Mouse (Mus musculus) cerebellum, postnatal 4 days (tissue): ENCODE measurements around the gene Cdk16.
"Not testable (repeated sequence)": the region's sequence is repeated elsewhere in the genome, so short reads cannot be mapped to it uniquely, and the experiment has no call there.

Experiments
- DNase-seq, 2 experiments: peaks; one replicate each; pipeline ENCODE4 v3.0.0; 2022; ENCODE audit warnings: low spot score in 2 of 2, mixed read lengths in 1 of 2

Gene Cdk16

DNA sequence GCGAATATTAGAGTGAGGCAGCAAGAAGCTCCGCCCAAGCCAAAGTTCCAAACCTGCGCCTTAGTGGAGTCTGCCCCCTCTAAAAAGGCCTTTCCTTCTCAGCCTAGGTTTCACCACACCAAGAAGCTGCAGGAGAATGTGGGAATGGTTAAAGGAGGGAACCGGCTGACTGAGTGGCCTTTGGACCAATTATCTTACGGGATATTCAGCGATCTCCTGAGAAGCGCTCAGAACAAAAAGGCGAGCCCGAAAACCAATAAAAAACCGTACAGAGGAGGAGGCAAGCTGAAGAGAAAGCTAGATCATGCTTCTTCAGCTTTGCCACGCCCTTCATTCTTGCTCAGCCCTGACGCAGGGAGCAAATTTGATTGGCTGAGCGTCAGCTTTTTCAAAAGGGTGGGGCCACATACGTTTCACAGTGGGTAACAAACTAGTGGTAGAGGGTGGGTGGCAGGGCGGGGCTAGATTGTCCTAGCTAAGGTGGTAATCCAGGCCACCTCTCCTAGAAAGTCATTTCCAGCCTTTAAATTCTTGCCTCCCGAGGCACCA lies at the start of gene Cdk16:
Gene Cdk16 (plus strand): TSS at position 436 of the 549 bp plus-strand sequence.
- peak; percentile 23 to 65 for DNase-seq

DNA sequence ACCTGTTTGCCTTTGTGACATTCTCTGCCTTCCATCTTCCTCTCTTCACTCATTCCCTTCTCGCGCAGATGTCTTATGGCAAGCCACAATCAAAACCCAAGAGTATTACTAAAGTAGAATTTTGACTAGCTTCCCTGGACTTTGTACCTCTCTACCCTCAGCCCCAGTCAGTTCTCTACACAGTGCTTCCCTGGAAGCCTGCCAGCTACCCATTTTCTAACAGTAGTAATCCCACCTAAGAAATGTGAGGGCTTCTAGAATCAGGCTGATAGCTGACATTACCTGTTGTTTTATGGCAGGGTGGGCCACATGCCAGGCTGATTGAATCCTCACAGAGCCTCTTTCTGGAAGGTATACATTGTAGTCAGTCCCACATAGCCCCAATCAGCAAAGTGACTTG lies 49.6 kb upstream of the Cdk16 start:
- DNase-seq = no peak

DNA sequence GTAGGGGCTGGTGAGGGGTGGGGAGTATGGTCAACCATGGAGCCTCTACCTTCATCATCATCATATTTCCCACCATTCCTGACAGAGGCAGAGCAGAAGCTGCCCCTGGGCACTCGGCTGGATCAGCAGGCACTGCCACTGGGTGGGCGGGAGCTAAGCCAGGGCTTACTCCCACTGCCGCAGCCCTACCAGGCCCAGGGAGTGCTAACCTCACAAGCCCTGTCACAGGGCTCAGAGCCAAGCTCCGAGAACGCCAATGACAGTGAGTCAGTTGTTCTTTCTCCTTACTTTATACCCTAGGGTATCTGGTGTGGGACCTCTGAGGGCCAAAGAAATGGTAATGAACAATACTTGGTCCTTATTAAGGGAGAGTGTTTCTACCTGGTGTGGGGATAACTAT lies 43.0 kb upstream of the Cdk16 start:
- DNase-seq = no peak

DNA sequence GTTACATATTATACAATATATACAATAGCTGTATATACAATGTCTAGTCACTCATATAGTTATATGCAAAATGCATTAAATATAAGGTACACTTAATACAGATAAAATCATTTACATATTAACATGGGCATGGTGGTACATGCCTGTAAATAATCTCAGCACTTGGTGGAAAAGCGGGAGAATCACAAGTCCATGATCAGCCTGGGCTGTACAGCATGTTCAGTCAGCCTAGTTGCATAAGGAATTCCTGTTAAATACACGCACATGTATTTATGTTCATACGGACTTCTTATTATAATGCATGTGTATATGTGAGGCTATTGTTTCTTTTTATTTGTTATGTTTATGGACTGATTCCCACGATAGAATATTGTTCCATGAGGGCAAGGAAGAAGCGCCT lies 30.2 kb upstream of the Cdk16 start:
- no peak for DNase-seq

DNA sequence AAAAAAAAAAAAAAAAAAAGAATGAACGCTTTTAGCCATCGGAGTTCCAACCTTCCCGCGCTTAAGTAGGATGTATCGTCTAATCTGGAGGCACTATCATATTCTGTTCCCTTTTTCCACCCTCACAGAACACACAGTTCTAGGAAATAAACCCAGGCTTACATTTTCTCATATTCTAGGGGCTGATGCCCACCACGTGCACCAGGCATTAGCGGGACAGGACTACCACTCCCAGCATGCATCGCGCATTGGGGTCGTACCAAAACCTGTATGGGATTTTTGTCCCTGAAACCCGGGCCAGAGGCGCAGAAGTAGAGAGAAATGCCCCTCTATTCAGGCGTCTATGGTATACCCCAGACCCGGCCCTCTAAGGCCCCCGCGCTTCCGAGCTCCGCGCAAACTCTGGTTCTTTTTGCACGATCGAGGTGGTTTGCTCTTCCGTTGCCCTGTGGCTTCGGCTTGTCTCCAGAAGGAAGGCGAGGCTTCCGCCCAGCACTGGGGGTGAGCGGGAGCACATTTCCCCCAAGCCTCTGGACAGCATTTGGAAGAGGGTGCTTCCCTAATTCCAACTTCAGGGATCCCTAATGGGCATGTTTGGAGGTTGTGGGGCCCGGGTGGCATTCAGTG lies 29.6 kb upstream of the Cdk16 start, which contains the start of gene Uba1:
Gene Uba1 (plus strand): TSS at position 301 of the 627 bp plus-strand sequence.
- DNase-seq = peak; percentile 32 to 71

DNA sequence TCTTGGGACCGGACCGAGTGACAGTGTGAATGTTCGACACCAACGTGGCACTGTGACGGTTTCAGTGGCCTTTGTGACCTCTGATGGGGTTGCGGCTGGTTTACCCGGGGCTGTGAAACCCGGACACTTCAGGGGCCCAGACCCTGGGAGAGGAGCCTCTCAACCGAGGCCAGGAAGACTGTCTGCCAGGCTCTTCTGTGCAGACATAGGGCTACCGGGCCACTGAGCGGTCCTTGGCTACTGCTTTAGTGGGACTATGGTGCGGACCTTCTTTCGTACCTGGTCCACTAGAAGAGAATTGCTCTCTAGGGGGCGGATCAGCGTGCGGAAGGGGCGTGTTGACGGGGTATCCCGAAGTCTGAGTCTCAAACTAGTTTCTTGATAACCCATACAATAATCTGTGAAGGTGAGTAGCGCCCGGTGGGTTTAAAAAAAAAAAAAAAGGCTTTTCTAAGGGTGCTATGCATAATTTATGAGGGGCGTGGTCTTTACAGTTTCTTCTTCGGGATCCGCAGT lies 28.8 kb upstream of the Cdk16 start:
- DNase-seq = no peak

DNA sequence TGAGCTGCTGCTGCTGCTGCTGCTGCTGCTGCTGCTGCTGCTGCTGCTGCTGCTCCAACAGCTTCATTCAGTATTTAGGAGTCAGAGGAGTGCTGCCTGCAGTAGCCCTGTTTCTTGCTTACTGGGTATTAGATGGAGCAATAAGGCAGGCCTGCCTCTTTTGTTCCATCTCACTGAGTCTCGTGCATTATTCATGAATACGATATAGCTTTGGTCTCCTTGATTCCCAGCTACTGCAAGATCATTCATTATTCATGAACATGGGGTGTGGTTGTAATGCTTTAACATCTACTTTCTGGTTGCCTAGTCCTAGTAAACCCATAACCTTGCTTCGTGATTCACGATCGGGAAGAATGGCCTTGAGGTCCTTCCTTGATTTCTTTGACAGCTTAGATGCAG lies 25.4 kb upstream of the Cdk16 start:
- DNase-seq = no peak

DNA sequence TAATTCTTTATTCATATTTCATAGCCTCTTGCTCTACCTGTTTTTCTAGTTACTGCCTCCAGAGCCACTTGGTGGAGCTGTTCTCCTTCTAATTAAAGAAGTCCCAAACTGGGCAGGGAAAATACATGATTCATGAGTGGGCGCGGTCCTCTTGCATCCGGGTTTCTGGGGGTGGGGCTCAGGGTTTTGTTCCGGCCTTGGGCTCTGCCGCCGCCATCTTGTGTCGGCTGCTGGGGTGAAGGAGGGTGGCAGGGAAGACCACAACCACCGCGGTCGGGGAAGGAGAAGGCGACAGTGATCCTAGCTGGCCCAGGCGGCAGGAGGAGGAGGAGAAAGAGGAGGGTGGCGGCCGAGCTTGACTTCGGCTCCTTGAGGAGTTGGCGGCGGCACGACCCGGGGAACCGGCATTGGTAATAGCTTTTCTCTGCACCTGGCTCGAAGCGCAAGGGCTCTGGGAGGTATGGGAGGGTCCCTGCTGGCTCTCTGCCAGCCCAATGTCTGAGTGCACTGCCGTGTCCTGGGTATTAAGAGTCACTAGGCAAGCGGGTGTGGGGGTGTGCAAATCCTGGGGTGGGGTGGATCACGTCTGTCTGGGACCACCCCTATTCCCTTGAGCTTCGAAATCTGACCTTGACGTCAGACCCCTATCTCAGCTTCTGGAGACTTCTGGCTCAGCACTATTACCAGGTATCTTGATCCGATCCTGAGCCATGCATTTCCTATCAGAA lies 24.9 kb upstream of the Cdk16 start:
- DNase-seq = peak; percentile 44 to 73

DNA sequence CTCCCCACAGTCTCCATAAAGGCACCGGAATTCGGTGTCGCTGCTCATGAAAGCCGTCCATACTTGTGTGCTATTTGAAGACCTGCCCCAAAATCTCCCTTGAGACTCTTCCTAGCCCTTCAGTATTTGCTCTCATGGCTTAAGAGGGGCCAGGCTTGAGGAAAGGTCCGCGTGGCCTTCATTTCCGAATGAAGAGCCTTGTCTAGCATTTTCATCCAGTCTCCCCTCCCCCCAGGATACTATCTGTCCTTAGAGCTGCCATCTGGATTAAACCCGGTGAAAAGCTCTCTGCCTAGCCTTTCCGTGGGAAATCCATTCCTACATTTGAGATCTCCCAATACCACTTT lies 24.3 kb upstream of the Cdk16 start:
- no peak for DNase-seq

DNA sequence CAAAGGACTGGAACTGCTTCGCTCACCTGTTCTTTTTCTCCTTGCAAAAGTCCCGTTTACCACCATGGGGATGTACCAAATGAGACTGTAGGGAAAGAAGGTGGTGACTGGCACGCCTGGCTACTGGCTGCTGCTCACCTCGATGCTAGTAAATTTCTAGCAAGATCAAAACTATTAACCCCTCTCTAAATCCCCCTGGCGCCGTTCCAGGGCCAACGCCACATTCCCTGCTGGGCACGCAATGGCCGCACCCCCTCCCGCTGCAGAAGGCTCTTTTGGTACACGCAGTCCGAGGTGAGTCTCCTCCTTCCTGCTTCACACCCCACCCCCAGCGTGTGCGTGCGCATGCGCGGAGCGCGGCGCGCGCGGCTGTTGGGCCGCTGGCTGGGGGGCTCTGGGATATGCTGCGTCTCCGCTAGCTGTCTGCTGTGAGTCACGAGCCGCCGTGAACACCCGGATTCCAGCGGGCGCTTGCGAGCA lies 354 bp downstream of the Cdk16 start:
- peak; percentile 36 to 79 for DNase-seq

DNA sequence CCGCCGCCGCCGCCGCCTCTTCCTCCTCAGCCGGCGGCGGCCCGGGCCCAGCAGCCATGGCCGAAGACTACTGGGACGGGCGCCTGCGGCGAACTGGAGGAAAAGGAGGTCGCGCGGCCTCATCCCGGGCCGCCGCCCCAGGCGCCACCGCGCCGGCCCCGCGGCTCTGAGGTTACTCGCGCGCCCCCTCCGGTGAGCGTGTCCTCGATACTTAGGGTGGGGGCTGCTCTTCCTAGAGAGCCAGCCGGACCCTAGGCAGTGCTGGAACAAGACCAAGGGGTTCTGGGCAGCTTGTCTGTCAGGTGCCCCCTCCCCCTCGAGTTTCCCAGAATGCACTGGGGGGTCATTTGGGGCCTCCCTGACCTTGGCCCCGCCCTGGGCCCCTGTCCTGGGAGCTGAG lies 861 bp downstream of the Cdk16 start:
- peak; percentile 23 to 59 for DNase-seq

DNA sequence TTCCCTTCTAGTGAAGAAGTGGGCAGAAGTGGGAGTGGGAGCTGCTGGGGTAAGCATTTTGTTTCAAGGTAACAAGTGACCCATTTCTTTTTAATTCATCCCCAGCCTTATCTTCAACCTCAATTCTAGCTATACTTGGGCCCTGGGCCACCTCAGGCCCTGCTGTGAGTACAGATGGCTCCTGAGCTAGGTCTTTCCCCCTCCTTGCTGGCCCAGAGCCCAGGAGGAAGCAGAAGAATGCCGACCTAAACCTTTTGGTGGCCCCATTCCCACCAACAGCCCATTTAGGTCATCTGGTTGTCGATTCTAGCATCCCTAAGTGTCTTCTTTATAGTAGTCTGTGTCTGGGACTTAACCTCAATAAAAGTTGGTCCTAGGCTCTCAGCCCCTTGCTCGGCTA lies 3.8 kb downstream of the Cdk16 start:
- DNase-seq = no peak

DNA sequence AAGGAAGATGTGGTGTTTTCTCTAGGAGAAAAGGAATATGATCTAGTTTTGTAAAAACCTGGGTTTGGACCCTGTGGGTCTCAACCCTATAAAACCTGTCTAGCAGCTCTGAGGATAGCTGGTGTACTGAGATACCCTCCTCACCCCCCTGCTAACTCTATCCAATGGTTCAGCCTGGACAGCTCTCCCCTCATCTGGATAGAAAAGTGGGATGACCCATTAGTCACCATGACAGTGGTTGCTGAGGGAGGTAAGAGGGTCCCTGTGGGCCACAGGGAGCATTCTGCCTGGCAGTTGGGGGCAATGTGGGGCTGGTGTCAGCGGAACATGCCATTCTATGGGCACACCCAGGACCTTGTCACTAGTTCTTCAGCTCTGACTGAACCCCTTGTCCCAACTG lies 4.9 kb downstream of the Cdk16 start:
- DNase-seq = no peak

DNA sequence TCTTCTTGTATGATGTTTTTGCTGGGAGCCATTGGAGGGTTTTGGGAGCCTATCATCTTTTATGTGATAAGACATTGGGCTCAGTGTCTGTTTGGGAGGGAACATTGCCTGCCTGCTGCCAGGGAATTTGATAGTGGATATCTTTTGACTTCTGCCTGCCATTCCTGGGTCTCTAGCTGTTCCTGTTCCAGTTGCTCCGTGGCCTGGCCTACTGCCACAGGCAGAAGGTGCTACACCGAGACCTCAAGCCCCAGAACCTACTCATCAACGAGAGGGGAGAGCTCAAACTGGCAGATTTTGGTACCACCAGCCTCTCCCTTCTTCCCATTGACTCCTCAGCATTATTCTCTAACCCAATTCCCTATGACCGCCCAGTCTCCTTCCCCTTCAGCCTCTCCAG lies 8.1 kb downstream of the Cdk16 start:
- DNase-seq = no peak

DNA sequence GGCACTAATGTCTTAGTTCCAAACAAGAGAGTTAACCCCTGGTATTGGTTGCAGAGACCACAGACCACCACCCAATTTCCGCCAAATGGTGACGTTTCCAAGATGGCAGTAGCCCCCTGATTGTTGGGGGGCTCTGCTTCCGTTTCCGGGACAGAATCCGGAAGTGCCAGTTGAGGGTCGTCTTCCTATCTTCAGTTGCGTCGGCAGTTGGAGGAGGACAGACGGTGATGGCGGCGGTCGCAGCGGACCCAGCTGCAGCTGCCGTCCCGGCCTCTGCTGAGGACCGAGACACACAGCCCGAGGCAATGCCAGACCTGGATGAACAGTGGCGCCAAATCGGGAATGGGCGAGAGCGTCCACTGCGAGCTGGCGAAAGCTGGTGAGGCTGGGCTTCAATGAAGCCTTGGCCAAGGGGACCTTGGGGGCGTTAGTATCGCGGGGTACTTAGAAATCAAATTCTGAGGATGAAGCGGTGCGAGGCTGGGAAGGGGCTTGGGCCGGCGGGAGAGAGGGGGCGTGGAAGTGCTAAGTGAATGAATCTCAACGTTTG lies 16.1 kb downstream of the Cdk16 start, which contains the start of gene Usp11:
Gene Usp11 (plus strand): TSS at position 166 of the 550 bp plus-strand sequence.
- peak in 1 of 2 experiments; percentile 45 for DNase-seq

DNA sequence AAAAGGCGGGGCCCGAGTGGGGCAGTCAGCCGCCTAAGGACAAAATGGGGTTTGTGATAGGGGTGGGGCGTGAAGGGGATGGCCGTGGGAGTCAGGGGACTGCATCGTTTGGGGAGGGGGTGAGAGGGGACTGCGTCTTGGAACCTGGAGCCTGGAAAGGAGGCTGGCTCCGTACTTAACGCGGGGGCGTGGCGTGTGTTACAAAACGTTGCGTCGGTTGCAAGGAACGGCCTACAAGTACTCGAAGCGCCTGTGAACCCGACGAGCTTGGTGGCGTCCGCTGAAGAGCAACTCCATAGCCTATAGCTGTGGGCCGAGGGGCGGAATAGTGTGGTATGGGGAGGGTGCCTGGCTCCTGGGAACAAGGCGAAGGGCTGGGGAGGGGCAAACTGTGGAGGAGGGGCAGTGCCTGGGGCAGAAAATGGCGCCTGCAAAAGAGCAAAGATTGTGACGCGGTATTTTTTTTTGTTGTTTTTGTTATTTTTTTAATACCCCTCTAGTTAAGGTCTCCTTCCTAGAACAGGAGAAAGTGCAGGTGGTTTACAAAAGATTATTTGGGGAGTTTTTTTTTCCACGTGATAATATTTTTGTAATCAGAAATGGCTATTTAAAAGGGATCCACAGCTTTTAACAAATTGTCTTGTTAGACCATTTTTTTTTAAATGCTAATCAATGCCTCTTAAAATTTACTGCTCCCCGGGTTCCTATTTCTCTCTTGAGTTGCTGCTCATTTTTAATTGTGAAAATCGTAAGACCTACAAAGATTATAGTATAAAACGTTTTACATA lies 16.7 kb downstream of the Cdk16 start:
- DNase-seq = peak; percentile 41 to 63

DNA sequence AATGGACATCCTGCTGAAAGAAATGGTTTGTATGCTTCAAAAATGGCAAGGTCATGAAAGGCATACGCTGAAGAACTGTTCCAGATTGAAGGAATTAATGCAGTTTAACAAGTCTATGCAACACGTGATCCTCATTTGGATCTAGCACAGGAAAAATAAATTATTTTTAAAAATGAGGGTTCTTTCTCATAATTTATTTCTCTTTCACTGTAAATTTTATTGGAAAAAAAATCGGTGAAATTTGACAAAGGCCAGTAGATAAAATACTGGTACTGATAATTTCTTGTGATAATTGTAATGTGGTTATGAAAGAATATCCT lies 17.3 kb downstream of the Cdk16 start:
- DNase-seq = no peak

DNA sequence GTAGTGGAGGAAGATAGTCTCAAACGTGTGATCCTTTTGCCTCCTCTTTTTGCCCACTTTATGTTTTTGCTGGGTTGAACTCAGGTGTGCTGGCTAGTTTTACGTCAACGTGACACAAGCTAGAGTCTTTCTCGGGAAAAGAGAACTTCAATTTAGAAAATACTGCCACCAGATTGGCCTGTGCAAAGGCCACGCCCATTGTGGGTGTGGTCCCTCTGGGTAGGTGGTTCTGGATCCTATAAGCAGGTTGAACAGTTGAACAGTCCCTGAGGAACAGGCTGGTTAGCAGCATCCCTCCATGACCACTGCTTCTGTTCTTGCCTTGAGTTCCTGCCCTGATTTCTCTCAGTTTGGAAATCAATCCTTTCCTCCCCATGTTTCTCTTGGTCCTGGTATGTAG lies 40.9 kb downstream of the Cdk16 start:
- no peak for DNase-seq

DNA sequence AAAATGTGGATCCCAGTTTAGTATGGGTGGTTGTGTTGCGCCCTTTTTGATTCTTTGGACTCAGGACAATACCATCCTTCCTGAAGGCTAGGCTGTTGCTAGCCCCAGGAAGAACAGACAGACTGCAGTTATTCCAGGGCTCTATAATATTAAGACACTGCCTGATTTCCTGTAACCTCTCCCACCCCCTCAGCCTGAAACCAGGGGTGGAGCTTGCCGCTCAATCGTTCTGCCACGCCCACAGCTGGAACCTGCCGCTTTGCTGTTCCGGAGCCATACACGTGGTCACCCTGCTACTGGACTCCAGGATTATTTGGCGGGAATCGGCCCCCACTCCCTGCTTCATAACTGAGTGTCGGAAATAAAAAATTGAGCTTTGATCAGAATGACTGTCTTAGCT lies 42.3 kb downstream of the Cdk16 start:
- not testable (repeated sequence) for DNase-seq

DNA sequence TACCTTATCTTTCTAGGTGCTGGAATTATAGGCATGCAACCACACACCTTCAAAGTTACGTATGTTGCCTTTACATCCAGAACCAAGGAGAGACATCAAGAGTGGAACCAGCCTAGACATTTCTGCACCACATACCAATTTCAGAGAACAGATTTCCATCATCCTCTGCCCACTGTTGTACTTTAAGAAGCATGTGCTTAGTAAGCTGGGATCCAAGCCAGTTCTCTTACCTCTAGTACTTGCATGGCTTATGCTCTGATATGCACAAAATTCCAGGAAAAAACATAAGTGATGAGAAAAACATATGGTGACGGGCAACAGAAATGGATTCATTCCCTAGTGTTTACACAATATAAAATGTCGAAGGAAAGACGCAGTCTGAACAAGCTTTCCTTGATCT lies 48.7 kb downstream of the Cdk16 start:
- no peak for DNase-seq

DNA sequence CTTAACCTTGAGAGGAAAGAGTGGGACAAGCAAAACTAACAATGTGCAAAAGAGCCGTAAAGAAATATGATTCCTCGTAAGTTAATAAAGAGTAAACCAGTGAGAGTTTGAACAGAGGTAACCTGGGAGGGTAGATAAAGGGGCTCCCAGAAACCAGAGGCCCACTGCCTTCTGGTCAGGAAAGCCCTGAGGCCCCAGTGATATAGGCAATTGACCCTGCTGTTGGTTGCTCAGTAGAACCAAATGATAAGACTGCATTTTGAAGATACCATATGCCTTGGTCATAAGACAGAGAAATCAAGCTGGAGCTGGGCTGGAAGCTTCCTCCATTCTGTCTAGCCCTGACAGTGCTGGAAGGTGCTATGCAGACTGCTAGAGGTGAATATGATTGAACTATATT lies 61.1 kb downstream of the Cdk16 start:
- no peak for DNase-seq
